Mouse (Mus musculus) testis, postnatal 14 days (tissue): ENCODE results near the gene Gopc.

Experiments used
- DNase-seq: peaks from one replicate; pipeline ENCODE4 v3.0.0; 2021; ENCODE audit warnings: low spot score

The Gopc gene

GRCm38 (mm10) chr10:52381845-52382591 lies at the start of gene Gopc:
Gene Gopc, minus strand, starts transcription at chr10:52382124.
- peak; percentile 96 for DNase-seq

- DNase-seq: no peak
Observed at GRCm38 (mm10) chr10:52430953-52431352, 49.0 kb upstream of the Gopc start.

GRCm38 (mm10) chr10:52427634-52428415 lies 45.9 kb upstream of the Gopc start:
- DNase-seq: no peak

DNA sequence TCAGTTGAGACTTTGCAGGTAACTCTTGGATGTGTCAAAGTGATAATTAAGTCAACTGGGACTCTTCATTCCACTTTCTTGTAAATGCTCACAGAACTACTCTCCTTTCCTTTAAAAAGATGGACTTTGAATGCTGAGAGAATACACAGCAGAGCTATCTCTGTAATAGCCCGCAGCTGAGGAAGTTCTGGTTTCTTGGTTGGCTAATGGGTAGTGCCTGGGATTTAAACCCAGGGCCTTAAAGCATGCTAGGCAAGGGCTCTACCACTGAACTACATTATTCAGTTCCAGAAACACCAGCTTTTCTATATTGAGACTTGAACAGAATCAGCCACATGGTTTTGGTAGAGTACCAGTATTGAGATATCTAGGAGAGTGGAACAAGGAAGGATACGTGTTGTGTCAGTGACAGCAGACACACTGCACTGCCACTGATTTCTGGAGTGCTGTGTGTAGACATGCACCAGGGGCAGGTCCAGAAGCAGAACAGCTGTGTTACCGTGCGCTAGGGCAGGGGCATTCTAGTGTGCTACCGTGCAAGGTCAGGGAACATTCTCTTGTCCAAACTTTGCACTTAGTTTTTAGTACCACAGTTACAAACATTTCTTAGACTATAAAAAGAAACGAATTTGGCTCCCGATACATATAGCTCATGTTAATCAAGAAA lies 44.5 kb upstream of the Gopc start:
- no peak for DNase-seq

DNA sequence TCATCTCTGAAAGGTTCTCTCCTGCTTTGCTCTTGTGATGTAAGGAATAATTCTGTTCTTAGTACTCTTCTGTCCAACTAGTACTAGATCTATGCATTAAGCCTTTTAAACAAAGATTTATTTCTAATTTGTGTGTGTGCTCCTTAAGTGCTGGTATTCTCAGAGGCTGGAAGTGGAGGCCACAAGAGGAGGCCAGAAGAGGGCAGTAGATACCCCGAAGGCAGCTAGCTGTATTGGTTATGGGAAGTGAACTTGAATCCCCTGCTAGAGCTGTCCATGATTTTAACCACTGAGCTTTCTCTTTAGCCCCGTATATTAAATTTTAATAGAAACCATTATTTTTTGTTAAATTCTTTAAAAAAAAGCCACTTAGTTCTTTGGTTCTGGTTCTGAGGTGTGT lies 41.2 kb upstream of the Gopc start:
- no peak for DNase-seq

DNA sequence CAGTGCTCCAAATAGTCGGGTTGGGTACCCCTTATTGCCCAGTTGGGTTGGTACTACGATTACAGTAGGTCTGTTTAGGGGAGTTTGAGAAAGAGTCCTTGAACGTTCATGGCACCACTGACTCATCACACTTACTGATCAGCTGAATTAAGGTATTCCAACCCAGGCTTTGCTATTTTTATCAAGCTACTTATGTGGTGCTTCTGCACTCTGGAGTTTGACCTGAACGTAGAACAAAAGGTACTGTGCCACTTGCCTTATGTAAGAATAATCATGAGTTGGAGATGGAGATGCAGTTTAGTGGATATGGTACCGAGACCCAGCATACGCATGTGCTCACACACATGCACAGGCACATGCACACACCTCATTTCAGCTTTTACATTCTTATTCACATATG lies 39.8 kb upstream of the Gopc start:
- DNase-seq: no peak

- DNase-seq: no peak
Observed at GRCm38 (mm10) chr10:52420526-52420925, 38.6 kb upstream of the Gopc start.

GRCm38 (mm10) chr10:52419402-52419801 lies 37.5 kb upstream of the Gopc start:
- no peak for DNase-seq

GRCm38 (mm10) chr10:52418931-52419330 lies 37.0 kb upstream of the Gopc start:
- no peak for DNase-seq

DNA sequence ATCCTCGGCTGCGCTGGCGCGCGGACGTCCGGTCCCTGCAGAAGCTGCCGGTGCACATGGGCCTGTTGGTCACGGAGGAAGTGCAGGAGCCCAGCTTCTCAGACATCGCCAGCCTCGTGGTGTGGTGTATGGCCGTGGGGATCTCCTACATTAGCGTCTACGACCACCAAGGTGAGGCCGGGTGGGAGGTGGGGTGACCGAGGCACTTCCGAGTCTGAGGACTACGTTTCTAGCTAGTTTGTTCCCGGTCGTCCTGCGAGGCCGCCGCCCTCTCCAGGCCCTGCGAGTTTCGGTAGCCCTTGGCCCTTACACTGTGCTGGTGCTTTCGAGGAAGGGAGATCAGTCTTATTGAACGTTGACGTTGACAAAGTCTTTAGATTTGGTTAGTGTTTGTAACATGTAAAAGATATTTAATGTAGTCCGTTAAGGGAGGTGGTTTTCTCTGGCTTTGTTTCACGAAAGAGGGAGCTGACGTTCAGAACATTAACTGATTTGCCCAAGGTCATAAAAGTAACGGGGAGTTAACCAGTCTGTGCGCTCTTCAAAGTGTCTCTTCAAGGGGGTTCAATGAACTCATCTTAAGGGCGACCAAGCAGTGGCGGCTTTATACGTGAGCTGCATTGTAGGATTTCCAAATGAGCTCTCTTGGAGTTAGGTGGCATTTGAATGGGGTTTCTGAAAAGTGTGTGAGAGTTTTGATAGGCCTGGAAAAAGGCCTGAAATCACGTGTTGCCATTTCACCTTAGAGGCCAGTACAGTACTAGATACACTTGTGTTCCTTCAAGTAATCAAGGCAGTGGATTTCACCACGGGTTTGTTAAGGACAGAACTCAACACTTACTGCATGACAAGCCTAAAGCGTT lies 36.3 kb upstream of the Gopc start:
- DNase-seq: no peak

- DNase-seq: peak; percentile 97
Observed at GRCm38 (mm10) chr10:52417299-52417997, 35.5 kb upstream of the Gopc start, which contains the start of gene Nus1. Gene Nus1, plus strand, starts transcription at chr10:52417547.

GRCm38 (mm10) chr10:52416458-52416857 lies 34.5 kb upstream of the Gopc start:
- no peak for DNase-seq

GRCm38 (mm10) chr10:52415020-52415419 lies 33.1 kb upstream of the Gopc start:
- DNase-seq: no peak

DNA sequence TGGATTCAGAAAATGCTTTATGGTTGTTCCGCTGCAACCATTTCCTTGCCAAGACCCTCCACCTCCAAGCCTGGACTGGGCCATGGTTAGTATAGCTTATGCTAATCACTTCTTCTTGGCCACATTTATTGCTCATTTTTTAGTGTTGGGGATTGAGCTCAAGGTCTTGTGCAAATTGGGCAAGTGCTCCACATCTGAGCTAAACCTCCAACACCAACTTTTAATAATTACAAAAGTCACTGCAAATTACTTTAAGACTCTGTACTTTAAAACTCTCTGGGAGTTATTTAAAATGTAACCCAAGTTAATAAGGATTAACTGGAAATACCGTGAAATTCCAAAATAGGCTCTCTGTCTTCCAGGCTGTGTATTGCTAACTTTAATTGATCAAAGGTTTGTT lies 25.6 kb upstream of the Gopc start:
- no peak for DNase-seq

- DNase-seq: no peak
Observed at GRCm38 (mm10) chr10:52405160-52405559, 23.2 kb upstream of the Gopc start.

DNA sequence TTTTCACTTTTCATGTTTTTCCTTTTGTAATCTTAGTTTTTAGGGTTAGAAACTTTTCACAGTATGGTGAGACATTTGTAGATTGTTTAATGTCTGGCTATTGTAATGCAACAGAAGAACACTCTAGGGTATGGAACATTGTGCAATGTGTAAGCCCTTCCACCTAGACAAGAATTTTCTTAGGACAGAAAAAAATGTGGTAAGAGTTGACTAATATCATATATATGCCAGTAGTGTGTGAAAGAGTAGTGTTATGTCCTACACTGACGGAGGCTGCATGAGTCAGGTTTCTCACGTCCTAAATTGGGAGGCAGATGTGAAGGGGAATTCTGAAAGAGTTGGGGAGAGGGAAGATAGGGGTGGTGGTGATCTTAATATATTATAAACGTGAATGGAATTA lies 17.8 kb upstream of the Gopc start:
- DNase-seq: no peak

- DNase-seq: no peak
Observed at GRCm38 (mm10) chr10:52398715-52399114, 16.8 kb upstream of the Gopc start.

- no peak for DNase-seq
Observed at GRCm38 (mm10) chr10:52396647-52397046, 14.7 kb upstream of the Gopc start.

DNA sequence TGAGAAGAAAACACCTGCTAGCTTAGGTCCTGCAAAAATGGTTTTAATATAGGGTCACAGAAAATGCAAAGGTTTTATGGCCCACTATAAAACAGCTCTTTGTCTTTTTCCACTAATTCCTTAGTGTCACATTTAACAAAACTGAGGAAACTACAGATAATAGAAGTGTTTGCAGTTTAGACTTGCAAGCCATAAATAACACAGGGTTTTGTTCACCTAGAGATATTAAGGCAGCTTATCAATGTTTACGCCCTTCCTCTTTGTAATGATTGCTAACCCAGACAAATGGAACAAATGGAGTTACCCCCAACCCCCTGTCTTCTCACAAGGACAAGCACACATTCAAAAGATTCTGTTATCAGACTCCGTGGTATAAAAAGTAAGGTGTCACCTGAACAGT lies 9.3 kb upstream of the Gopc start:
- DNase-seq: no peak

DNA sequence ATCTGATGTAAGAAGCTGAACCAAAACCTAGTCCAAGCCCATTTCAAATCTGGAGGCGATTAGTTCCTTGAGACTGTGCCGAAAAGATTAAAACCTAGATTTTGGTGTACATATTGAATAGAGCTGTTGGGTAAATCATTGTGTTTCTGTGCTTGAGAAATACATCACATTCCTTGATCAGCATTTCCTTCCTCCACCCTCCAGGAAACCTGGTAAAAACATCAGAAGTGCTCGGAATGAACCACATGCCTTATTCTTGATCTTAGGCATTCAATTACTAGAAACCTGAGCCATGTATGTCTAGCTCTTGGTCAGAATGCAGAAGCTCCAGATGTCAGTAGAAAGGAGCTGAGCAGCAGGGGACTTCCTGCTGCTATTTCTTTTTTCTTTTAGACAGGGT lies 7.5 kb upstream of the Gopc start:
- no peak for DNase-seq

DNA sequence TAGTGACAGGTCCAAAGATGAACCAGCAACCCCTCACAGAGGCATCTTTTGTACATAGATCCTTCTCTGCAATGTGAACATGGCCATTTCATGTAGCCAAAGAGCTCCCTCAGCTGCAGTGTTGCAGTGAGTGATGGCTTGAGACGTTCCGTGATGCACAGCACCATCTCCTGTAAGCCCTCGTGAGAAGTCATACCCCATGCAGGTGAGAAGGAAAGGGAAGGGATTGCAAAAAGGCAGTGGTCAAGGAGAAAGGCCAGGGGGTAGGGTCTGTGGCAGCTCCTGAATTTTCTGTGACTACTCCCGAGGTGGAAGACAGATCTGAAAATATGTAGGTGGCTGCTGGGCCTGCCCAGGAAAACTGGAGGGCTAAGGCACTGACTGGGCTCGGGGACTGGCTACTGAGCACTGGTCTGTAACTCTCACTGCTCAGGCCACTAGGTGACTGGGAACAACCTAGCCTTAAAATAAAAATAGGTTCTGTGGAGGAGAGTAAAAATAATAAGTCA lies 7.1 kb upstream of the Gopc start, which contains the start of gene Nepn:
TSS of gene Nepn (plus strand) at position 51 of the 509 bp plus-strand sequence.
- DNase-seq: no peak
